Mouse (Mus musculus): Measurements from ENCODE around the gene Cpne7.

DNA sequence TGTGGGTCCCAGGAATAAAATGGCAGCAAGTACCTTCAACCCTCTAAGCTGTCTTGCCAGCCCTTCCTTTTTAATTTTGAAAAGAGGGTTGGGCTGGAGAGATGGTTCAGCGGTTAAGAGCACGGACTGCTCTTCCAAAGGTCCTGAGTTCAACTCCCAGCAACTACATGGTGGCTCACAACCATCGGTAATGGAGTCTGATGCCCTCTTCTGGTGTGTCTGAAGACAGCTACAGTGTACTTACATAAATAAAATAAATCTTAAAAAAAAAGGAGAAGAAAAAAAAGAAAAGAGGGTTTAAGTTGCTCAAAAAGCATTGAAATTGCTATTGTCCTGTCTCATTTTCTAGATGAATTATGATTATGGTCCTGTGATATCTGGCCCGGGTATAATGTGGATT is 15.9 kb upstream of the Cpne7 start:
- no peak for TF ChIP-seq CTCF (IDR thresholded peaks at IDR 0.05; ENCODE audit: low read depth)
- TF ChIP-seq EP300 (IDR thresholded peaks at IDR 0.05; ENCODE audit: low read depth), result no peak

Measured in liver, postnatal 0 days (tissue).